Mouse (Mus musculus) G1E (cell line): ENCODE data around the gene Pkig.

Experiments
- CTCF ChIP-seq: IDR thresholded peaks from 2 replicates; pipeline ENCODE4 v1.5.1; 2012; ENCODE audit warnings: low read depth, low read length, inconsistent platforms, mixed read lengths
- GATA1 ChIP-seq: IDR thresholded peaks from 2 replicates; pipeline ENCODE4 v1.6.1; 2012; ENCODE audit warnings: borderline replicate concordance, low read length, inconsistent platforms, mixed read lengths
- GATA2 ChIP-seq: IDR thresholded peaks from 2 replicates; pipeline ENCODE4 v1.6.1; 2012; ENCODE audit warnings: low read depth, low read length, inconsistent platforms, borderline replicate concordance
- POLR2AphosphoS5 ChIP-seq: IDR thresholded peaks from 2 replicates; pipeline ENCODE4 v1.6.1; 2012; ENCODE audit warnings: low read depth, low read length, inconsistent platforms; ENCODE audit not compliant: insufficient replicate concordance
- TAL1 ChIP-seq: conservative IDR thresholded peaks from 2 replicates; pipeline ENCODE4 v1.6.1; 2012; ENCODE audit warnings: low read depth, low read length, inconsistent platforms, mixed read lengths

GRCm38 (mm10) chr2:163670872-163671594 lies 12.8 kb downstream of the Pkig start:
- TF ChIP-seq CTCF, result no peak
- no peak for TF ChIP-seq GATA1
- TF ChIP-seq GATA2, result no peak
- TF ChIP-seq TAL1, result no peak
- TF ChIP-seq POLR2AphosphoS5, result no peak
